Mouse (Mus musculus) right cerebral cortex, adult 18-20 months (tissue): ENCODE measurements at regions not wholly inside any gene's neighbourhood (a gene's known extent, or its start where the extent isn't known, plus 50 kb on each side); places are given as distances from the start of the nearest gene placed in this dataset.
A peak's percentile ranks its signal among the peaks of the same experiment; 100 is the strongest.

ENCODE experiments used
- DNase-seq: peaks from one replicate; pipeline ENCODE4 v3.0.0; 2022; ENCODE audit warnings: mixed read lengths

GRCm38 (mm10) chr14:73996229-73996628 lies 335.2 kb downstream of the Gm21750 start:
- no peak for DNase-seq

GRCm38 (mm10) chr14:73997796-73998195 lies 336.8 kb downstream of the Gm21750 start:
- DNase-seq, result peak; percentile 9

GRCm38 (mm10) chr14:73999409-73999909 lies 338.4 kb downstream of the Gm21750 start:
- DNase-seq, result no peak

GRCm38 (mm10) chr14:74006911-74007310 lies 345.9 kb downstream of the Gm21750 start:
- DNase-seq, result no peak

GRCm38 (mm10) chr14:74011555-74011954 lies 350.5 kb downstream of the Gm21750 start:
- DNase-seq, result no peak

- DNase-seq, result no peak
Observed at GRCm38 (mm10) chr14:74019421-74019820, 358.4 kb downstream of the Gm21750 start.

GRCm38 (mm10) chr14:74047009-74047694 lies 386.1 kb downstream of the Gm21750 start:
- no peak for DNase-seq

GRCm38 (mm10) chr14:74047695-74048280 lies 386.8 kb downstream of the Gm21750 start:
- no peak for DNase-seq

GRCm38 (mm10) chr14:74048386-74048785 lies 387.4 kb downstream of the Gm21750 start:
- no peak for DNase-seq

- no peak for DNase-seq
Observed at GRCm38 (mm10) chr14:74066051-74066450, 405.0 kb downstream of the Gm21750 start.

GRCm38 (mm10) chr14:74093016-74093415 lies 432.0 kb downstream of the Gm21750 start:
- DNase-seq, result no peak

- no peak for DNase-seq
Observed at GRCm38 (mm10) chr14:74099696-74100095, 438.7 kb downstream of the Gm21750 start.

GRCm38 (mm10) chr14:74112603-74113002 lies 451.6 kb downstream of the Gm21750 start:
- no peak for DNase-seq

- DNase-seq, result peak; percentile 86
Observed at GRCm38 (mm10) chr14:74113116-74113515, 452.1 kb downstream of the Gm21750 start.

- peak; percentile 40 for DNase-seq
Observed at GRCm38 (mm10) chr14:74113556-74113955, 452.5 kb downstream of the Gm21750 start.

- peak; percentile 19 for DNase-seq
Observed at GRCm38 (mm10) chr14:74117686-74118085, 456.7 kb downstream of the Gm21750 start.

- DNase-seq, result no peak
Observed at GRCm38 (mm10) chr14:74145202-74145700, 484.2 kb downstream of the Gm21750 start.

GRCm38 (mm10) chr14:74166221-74166620 lies 474.4 kb upstream of the Htr2a start:
- DNase-seq, result no peak

- DNase-seq, result no peak
Observed at GRCm38 (mm10) chr14:74169131-74169875, 471.3 kb upstream of the Htr2a start.

GRCm38 (mm10) chr14:74180066-74180465 lies 460.6 kb upstream of the Htr2a start:
- DNase-seq, result no peak

GRCm38 (mm10) chr14:74182996-74183395 lies 457.6 kb upstream of the Htr2a start:
- no peak for DNase-seq

GRCm38 (mm10) chr14:74201710-74202109 lies 438.9 kb upstream of the Htr2a start:
- peak; percentile 27 for DNase-seq

- no peak for DNase-seq
Observed at GRCm38 (mm10) chr14:74205011-74205410, 435.6 kb upstream of the Htr2a start.
